Mouse (Mus musculus): ENCODE results near the gene Il16. TPM values are rescaled to one million over a fixed set of nuclear protein-coding genes. Genes with fewer than 3 reads are reported as not detected.

Gene Il16
- polyA plus RNA-seq, 1 experiment = 70.7 TPM

DNA sequence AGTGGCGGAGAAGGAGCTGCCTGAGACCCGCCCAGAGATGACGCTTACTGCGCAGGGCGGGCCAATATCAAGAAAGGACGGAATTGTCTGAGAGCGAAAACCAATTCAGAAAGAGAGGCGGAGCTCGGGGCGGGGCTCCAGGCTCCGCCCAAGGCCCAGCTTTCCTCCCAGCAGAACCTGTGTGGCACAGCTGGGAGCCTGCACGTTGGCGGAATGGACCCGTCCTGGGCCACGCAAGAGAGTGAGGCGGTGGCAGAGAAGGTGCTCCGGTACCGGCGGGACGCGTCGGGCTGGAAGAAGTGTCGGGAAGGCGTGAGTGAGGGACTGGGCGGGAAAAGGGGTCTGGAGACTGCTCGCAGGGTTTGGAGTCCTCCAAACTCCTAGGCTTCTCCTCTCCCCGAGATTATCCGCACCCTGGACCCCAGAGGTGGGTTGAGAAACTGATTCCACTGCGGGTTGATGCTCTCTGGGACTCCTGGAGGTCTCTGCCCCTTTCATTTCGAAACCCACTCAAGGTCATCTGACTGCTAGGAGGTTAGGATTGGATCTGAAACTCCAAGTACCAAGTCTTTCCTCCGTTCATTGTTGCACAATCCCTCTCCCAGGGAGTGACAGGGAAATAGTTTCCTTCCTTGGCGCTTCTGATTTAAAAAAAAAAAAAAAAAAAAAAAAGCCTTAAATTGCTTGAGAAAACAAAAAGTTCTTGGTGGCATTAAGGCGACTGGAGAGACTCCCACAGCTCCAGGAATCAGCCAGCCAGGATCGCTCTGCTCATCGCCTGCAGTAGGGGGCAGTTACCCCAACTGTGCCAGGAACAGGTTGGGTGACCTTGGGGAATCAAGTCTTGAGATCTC, 113.5 kb downstream of the Il16 start, which contains the start of gene Stard5:
TSS of gene Stard5 (plus strand) at position 132 of the 854 bp plus-strand sequence.
- peaks cover 2% of the 10 kb centered on the region; the same call in 1 of the 2 replicates for H3K4me1 ChIP-seq (ENCODE audit: control insufficient read depth, insufficient read depth, insufficient read length)
- TF ChIP-seq CTCF (IDR thresholded peaks at IDR 0.05; ENCODE audit: extremely low read depth, insufficient read depth, insufficient read length, insufficient replicate concordance) (no peak), POLR2A (IDR thresholded peaks at IDR 0.05; ENCODE audit: low read depth, low read length) (peak; percentile 88)
- H3K27ac ChIP-seq (ENCODE audit: insufficient read depth, low read length) = peak within 1 kb of the TSS; percentile 74
- H3K4me3 ChIP-seq (ENCODE audit: extremely low read depth, insufficient read depth, insufficient read length) = peak within 1 kb of the TSS; percentile 82
- H3K36me3 ChIP-seq (ENCODE audit: control insufficient read depth, insufficient read depth, low read length) = peaks cover 4% of the 10 kb centered on the region; the same call in 1 of the 2 replicates
- no peaks in the 10 kb centered on the region for H3K27me3 ChIP-seq (ENCODE audit: control insufficient read depth, insufficient read depth, low read length)
- peak; percentile 82 to 88 for DNase-seq (ENCODE audit: low read depth in 1 of 2, low spot score in 2 of 2)
- 4% methylated on average over 35 of the region's 35 CpGs for WGBS

DNA sequence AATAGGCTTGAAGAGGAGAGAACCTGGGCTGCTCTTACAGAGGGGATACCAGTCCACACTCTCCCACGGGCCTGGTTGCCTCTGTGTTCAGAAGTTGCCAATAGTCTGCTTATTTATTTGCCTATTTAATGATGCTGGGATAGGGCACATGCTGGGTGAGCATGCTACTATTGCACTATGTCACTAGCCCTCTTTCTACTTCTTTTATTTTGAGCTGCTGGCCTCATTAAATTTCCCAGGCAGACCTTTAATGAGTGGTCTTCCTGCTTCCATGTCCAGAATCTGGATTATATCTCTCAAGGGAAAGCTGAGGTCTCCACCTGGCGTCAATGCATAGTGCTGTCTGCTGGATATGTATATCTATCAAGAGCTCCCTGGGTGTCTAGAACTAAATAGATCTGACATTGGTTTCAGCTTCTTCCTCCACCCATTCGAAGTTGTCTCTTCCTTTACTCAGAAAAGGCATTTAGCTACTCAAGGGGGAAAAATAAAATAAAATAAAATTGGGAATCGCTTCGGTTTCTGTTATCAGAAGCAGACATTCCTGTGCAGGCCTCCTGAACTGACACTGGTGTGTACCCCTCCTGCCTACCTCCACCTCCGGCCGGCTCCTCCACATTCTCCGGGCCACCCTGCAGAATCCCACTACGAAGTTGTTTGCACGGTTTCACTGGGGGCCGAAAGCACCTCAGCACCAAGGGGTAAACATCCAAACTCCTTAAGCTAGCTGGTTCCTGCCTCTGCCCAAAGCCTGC, 114.3 kb downstream of the Il16 start:
- Histone ChIP-seq H3K4me3 (ENCODE audit: extremely low read depth, insufficient read depth, insufficient read length) (peak overlapping the region; percentile 77), H3K36me3 (ENCODE audit: control insufficient read depth, insufficient read depth, low read length) (peaks cover 2% of the 10 kb centered on the region; the same call in 1 of the 2 replicates), H3K27ac (ENCODE audit: insufficient read depth, low read length) (peak overlapping the region; percentile 55; the same call in 1 of the 2 replicates), H3K27me3 (ENCODE audit: control insufficient read depth, insufficient read depth, low read length) (no peaks in the 10 kb centered on the region), H3K4me1 (ENCODE audit: control insufficient read depth, insufficient read depth, insufficient read length) (peaks cover 2% of the 10 kb centered on the region; the same call in 1 of the 2 replicates)
- 10% methylated on average over 11 of the region's 11 CpGs for WGBS
- TF ChIP-seq POLR2A (IDR thresholded peaks at IDR 0.05; ENCODE audit: low read depth, low read length) = no peak
- TF ChIP-seq CTCF (IDR thresholded peaks at IDR 0.05; ENCODE audit: extremely low read depth, insufficient read depth, insufficient read length, insufficient replicate concordance) = no peak
- no peak for DNase-seq (ENCODE audit: low read depth in 1 of 2, low spot score in 2 of 2)

DNA sequence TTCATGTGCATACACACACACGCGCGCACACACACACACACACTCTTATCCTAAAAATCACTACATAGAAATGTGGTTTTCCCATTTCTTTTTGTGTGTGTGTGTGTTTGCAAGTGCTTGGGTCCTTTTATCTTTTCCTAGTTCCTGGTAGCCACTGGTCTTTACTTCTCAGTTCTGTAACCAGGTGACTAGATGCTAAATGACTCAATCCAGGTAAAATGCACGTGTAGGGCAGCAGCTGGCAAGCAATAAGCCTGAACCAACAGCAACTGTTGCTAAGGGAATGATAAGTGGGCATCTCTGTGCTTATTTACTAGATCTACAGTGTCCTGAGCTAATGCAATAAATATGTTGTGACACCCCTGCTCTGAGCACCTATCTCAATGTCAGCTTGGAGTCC, 118.2 kb downstream of the Il16 start:
- Histone ChIP-seq H3K27me3 (ENCODE audit: control insufficient read depth, insufficient read depth, low read length) (no peaks in the 10 kb centered on the region), H3K4me1 (ENCODE audit: control insufficient read depth, insufficient read depth, insufficient read length) (peaks cover under 1% of the 10 kb centered on the region; the same call in 1 of the 2 replicates), H3K27ac (ENCODE audit: insufficient read depth, low read length) (no peak overlapping the region), H3K4me3 (ENCODE audit: extremely low read depth, insufficient read depth, insufficient read length) (no peak overlapping the region), H3K36me3 (ENCODE audit: control insufficient read depth, insufficient read depth, low read length) (no peaks in the 10 kb centered on the region)
- 87% methylated on average over 4 of the region's 4 CpGs for WGBS
- TF ChIP-seq POLR2A (IDR thresholded peaks at IDR 0.05; ENCODE audit: low read depth, low read length) (no peak), CTCF (IDR thresholded peaks at IDR 0.05; ENCODE audit: extremely low read depth, insufficient read depth, insufficient read length, insufficient replicate concordance) (no peak)
- no peak for DNase-seq (ENCODE audit: low read depth in 1 of 2, low spot score in 2 of 2)

DNA sequence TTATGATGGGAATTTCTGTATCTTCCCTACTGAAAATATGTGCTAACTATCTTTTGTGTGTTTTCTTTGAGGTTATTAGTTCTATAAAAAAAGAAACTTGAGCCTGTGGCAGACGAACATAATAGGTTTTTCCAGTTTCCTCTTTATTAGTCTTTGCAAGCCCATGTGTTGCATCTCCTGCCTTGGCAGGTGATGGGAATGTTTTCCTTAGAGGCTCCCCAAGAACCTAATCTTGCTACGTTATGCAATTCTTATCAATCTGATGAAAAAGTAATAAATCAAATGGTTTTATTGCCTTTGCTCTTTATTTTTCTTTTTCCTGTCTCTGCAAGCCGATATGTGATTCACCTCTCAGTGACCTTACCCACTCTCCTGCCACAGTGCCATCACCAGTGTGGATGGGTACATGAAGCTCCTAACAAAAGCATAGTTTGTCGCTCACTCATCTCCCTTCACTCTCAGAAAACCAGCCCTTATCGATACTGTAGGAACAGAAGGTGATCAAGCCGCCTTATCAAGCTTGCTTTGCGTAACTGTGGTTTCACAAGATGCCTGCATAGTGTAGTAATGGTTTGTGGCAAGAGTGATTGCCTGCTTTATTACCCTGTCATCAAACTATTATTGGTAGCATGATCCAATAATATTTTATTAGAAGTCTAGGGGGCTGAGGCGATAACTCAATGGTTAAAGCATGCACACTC, 118.8 kb downstream of the Il16 start:
- no peaks in the 10 kb centered on the region for H3K27me3 ChIP-seq (ENCODE audit: control insufficient read depth, insufficient read depth, low read length)
- 92% methylated on average over 8 of the region's 8 CpGs for WGBS

DNA sequence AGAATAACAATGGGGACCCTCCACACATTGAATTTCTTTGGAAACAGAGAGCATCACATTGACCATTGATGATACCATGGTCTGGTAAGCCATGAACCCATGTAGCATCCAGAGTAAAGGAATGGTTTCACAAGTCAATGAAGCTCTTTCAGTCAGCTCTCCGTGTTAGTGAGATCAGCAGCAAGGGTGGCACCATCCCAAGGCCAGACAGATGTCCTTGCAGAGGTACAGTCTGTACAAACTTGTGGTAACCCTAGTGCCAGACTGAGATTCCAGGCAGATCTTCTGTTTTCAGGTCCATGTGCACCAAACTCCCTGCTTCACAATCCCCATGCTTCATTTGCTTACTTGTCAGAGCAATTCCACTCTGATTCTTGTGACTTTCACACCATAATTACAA, 121.5 kb downstream of the Il16 start:
- H3K4me3 ChIP-seq (ENCODE audit: extremely low read depth, insufficient read depth, insufficient read length) = no peak overlapping the region
- H3K27me3 ChIP-seq (ENCODE audit: control insufficient read depth, insufficient read depth, low read length) = no peaks in the 10 kb centered on the region
- H3K4me1 ChIP-seq (ENCODE audit: control insufficient read depth, insufficient read depth, insufficient read length) = no peaks in the 10 kb centered on the region
- no peak for TF ChIP-seq CTCF (IDR thresholded peaks at IDR 0.05; ENCODE audit: extremely low read depth, insufficient read depth, insufficient read length, insufficient replicate concordance)
- no peak for TF ChIP-seq POLR2A (IDR thresholded peaks at IDR 0.05; ENCODE audit: low read depth, low read length)
- DNase-seq (ENCODE audit: low read depth in 1 of 2, low spot score in 2 of 2) = no peak
- H3K27ac ChIP-seq (ENCODE audit: insufficient read depth, low read length) = no peak overlapping the region
- 89% methylated on average over 1 of the region's 1 CpGs for WGBS
- H3K36me3 ChIP-seq (ENCODE audit: control insufficient read depth, insufficient read depth, low read length) = no peaks in the 10 kb centered on the region

More for the DNA sequence above, 118.8 kb downstream of the Il16 start:
- DNase-seq (ENCODE audit: low read depth in 1 of 2, low spot score in 2 of 2) = no peak
- Histone ChIP-seq H3K4me1 (ENCODE audit: control insufficient read depth, insufficient read depth, insufficient read length) (no peaks in the 10 kb centered on the region), H3K36me3 (ENCODE audit: control insufficient read depth, insufficient read depth, low read length) (no peaks in the 10 kb centered on the region), H3K4me3 (ENCODE audit: extremely low read depth, insufficient read depth, insufficient read length) (no peak overlapping the region), H3K27ac (ENCODE audit: insufficient read depth, low read length) (no peak overlapping the region)
- TF ChIP-seq POLR2A (IDR thresholded peaks at IDR 0.05; ENCODE audit: low read depth, low read length) (no peak), CTCF (IDR thresholded peaks at IDR 0.05; ENCODE audit: extremely low read depth, insufficient read depth, insufficient read length, insufficient replicate concordance) (no peak)

DNA sequence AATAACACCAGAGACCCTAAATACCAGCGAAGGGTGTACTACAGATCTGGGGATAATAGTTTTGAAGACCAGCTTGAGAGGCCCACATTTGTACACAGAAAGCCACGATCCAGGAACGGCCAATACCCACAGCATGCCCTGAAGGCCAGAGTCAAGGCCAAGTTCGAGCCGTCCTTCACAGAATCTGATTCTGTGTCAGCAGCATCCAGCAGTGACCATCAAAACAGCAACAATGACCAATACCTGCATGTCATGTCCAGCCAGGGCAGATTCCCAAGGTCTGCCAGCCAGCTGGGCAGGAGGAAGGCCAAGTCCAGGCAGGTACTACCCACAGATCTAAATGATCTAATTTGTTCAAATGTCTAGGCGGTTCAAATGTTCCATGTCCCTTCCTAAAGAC, 122.9 kb downstream of the Il16 start:
- DNase-seq (ENCODE audit: low read depth in 1 of 2, low spot score in 2 of 2) = no peak
- TF ChIP-seq POLR2A (IDR thresholded peaks at IDR 0.05; ENCODE audit: low read depth, low read length) (no peak), CTCF (IDR thresholded peaks at IDR 0.05; ENCODE audit: extremely low read depth, insufficient read depth, insufficient read length, insufficient replicate concordance) (no peak)
- no peak overlapping the region for H3K27ac ChIP-seq (ENCODE audit: insufficient read depth, low read length)
- no peaks in the 10 kb centered on the region for H3K36me3 ChIP-seq (ENCODE audit: control insufficient read depth, insufficient read depth, low read length)
- H3K4me1 ChIP-seq (ENCODE audit: control insufficient read depth, insufficient read depth, insufficient read length) = no peaks in the 10 kb centered on the region; the same call in none of the 2 replicates
- no peak overlapping the region for H3K4me3 ChIP-seq (ENCODE audit: extremely low read depth, insufficient read depth, insufficient read length)
- no peaks in the 10 kb centered on the region for H3K27me3 ChIP-seq (ENCODE audit: control insufficient read depth, insufficient read depth, low read length)
- WGBS = 88% methylated on average over 6 of the region's 6 CpGs
